Mouse (Mus musculus): Measurements from ENCODE around the gene Mef2c. TPM values are rescaled to one million over a fixed set of nuclear protein-coding genes. Genes with fewer than 3 reads are reported as not detected.

Gene Mef2c
- 25.7 TPM for polyA plus RNA-seq (2014; fragmentation: Illumina TruSeq; extraction: RNeasy Lipid Tissue Mini Kit (QIAGEN cat#74804); ENCODE audit: low read depth, low replicate concordance)

DNA sequence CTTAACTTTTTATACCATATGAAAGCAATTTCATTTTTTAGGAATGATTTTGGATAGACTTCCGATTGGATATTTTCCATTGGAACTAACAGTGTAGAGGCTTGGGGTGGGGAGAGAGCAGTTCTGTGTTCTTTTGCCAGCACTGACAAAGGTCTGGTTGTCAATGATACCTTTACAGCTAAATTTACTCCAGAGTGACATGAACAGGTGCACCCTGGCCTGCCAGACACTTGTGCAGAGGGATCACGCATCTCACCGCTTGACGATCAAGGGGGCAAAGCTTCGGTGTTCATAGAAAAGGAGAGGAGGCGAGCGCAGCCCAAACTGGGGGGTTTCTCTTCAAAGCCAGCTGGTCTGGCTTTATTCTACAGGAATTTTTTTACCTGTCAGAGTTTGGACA lies at the start of gene Mef2c:
Gene Mef2c (plus strand): TSS at position 116 of the 400 bp plus-strand sequence.

